Mouse (Mus musculus) left cerebral cortex, adult 2 months (tissue): ENCODE data around the gene Clip1. TPM values are rescaled to one million over a fixed set of nuclear protein-coding genes. Genes with fewer than 3 reads are reported as not detected.
"Not testable (repeated sequence)": the region's sequence is repeated elsewhere in the genome, so short reads cannot be mapped to it uniquely, and the experiment has no call there.

Experiments
- DNase-seq, 2 experiments: peaks; one replicate each; pipeline ENCODE4 v3.0.0; 2021 to 2022; ENCODE audit warnings: low spot score in 2 of 2, mixed read lengths in 1 of 2; ENCODE audit errors: extremely low spot score in 1 of 2
- H3K27ac ChIP-seq: fragments of 200-600 bp; 2 replicates; pipeline ENCODE4 v1.8.1; 2022
- H3K4me3 ChIP-seq: fragments of 200-600 bp; 2 replicates; pipeline ENCODE4 v1.8.1; 2022
- CTCF ChIP-seq: fragments of 200-600 bp; IDR thresholded peaks from 2 replicates; pipeline ENCODE4 v1.8.1; 2022; ENCODE audit warnings: antibody characterized with exemption, mild to moderate bottlenecking, moderate library complexity
- intact Hi-C: fragments of 180-260 bp; cut with DNase I; formaldehyde crosslinking; loops from one replicate; pipeline ENCODE4 v1.15.1; 2025
- long read RNA-seq, 2 experiments: library from polyadenylated mRNA; stranded (forward); transcript quantifications; one replicate each; pipeline ENCODE4 v2.0.0; 2021; ENCODE audit warnings: borderline mapping rate in 2 of 2
- total RNA-seq, 2 experiments: library from RNA; stranded (reverse); gene quantifications; 2 replicates each; pipeline ENCODE4 v1.2.3; 2021

Gene Clip1
- total RNA-seq: 100 to 1,000 TPM; 139 TPM
- long read RNA-seq, experiment 1, full-length matches to known transcripts: 6 of 25 reads
- long read RNA-seq, experiment 1, partial matches to known transcripts: 3 of 25 reads
- long read RNA-seq, experiment 1, other reads (novel, unspliced or antisense): 16 of 25 reads
- long read RNA-seq, experiment 2, full-length matches to known transcripts: 6 of 24 reads
- long read RNA-seq, experiment 2, partial matches to known transcripts: 1 of 24 reads
- long read RNA-seq, experiment 2, other reads (novel, unspliced or antisense): 17 of 24 reads

DNA sequence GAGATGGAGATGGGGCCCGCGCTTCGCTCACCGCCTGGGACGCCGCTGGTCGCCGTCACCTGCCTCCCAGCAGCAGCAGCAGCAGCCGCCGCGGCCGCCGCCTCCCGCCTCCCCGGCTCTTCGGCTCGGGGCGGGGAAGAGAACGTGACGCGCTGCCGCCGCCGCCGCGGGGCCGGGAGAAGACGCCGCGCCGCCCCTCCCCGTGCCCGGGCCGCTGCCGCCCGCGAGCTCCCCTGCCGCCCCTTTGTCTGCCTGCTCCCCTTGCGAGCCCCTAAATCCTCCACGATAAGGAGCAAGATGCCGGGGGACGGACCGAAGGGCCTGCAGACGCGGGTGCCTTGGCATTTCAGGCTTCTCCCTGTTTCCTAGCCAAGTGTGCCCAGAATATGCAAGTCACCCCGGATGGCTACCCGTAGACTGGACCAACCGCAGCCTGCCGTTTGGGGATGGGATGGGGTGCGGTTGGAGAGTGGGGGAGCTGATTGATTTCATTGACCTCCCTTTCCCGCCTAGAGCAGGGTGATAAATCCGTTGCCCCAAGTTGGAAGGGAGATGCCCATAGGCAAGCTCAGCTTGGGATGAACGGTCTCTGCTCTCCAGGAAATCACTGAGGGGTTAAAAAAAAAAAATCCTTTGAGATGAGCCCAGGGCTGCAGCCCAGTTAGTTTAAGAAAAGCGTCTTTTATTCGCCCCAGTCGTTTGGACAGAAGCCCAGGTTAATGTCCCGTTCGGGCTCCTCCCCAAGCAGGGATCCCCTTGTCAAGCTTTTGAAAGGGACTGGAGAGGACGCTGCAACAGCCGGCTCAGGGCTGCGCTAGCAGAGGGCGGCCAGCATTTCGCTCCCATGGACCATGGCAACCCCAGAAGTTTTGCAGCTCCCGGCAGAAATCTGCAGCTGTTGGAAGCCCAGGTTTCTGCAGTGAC, at the start of gene Clip1:
Gene Clip1, minus strand, starts transcription at position 398 of the 924 bp plus-strand sequence.
- intact Hi-C loops: no loop called here
- TF ChIP-seq CTCF: no peak; the same call in 1 of the 2 replicates
- DNase-seq: peak; percentile 75 to 83

DNA sequence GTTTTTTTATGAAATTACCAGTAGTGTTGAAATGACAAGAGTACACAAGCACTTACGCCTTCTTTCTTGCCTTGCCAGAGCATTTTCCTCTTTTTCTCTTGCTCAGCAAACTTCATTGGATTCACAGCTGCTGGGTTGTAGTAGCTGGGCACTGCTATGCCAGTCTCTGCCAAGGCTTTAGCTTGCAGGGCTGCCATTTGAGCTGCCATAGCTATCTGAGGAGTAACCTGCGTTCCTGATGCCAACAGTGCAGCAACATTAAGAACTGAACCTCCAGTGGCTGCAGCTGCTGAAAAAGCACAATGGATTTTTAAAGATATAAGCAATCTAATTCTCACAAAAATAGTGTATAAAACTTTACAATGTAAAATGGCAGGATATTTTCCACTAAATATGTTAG, 46.6 kb upstream of the Clip1 start:
- TF ChIP-seq CTCF: no peak
- DNase-seq: no peak
- Histone ChIP-seq H3K4me3 (no peak overlapping the region), H3K27ac (no peak overlapping the region)
- intact Hi-C loops: no loop called here

More for the DNA sequence above, at the start of gene Clip1:
- peak within 1 kb of the TSS; percentile 92 for H3K4me3 ChIP-seq
- peak within 1 kb of the TSS; percentile 99 for H3K27ac ChIP-seq

DNA sequence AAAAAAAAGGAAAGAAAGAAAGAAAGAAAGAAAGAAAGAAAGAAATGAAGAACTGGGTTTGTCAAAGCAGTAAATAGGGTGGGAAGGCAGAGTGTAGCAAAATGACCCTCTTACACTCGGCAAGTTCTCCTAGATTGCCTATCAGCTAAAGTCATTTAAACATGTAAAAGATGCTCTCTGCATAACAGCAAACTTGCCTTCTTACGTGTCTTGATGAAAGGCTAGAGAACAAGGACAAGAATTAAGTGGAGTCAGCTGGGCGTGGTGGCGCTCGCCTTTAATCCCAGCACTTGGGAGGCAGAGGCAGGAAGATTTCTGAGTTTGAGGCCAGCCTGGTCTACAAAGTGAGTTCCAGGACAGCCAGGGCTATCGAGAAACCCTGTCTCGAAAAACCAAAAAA, 39.4 kb upstream of the Clip1 start:
- H3K4me3 ChIP-seq, intact Hi-C loops, H3K27ac ChIP-seq, DNase-seq: not testable (repeated sequence)

DNA sequence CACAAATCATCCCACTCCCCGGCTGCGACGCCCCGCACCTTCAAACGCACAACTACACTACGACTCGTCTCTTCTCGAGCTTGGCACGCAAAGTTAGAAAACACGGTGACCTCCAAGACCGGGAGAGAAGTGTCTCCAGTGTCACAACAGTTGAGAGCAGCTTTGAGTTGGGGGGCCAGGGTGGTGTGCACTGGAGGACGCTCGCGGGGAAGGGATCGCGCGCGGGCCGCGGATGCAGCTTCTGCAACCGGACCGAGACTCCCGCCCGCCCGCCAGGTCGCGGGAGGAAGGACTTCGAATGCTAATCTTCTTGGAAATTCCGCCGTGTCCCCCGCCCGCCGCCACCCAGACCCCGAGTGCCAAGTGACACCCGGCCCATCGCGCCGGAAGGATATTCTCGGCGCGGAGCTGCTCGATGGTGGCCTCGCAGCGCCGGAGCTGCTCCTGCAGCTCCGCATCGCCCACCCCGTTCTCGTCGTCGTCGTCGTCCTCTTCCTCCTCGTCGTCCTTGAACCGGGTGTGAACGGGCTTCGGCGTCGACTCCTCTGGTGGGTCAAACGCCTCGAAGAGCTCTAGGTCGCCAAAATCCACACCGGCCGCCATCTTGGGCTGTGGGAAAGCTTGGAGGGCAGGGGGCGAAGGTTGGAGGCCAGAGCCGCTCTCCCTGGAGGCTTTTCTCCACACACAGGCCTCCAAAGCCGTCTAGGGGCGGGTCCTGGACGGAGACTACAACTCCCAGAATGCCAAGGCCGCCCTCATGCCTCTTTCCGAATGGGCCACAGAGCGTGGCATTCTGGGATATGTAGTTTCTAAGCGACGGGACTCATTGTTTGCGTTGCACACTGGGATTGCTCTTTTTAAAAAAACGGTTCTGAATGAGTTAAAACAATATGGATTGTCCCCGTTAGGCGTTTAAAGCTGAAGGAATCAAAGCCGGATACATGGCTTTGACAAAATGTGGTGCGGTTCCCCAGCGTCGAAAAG, 36.2 kb upstream of the Clip1 start, which contains the start of gene Zcchc8:
Gene Zcchc8, minus strand, starts transcription at position 773 of the 984 bp plus-strand sequence.
- DNase-seq: peak; percentile 94 to 95
- Histone ChIP-seq H3K4me3 (peak within 1 kb of the TSS; percentile 55), H3K27ac (peak within 1 kb of the TSS; percentile 90)
- TF ChIP-seq CTCF: no peak
- intact Hi-C loops: loop anchor here (1.0 kb wide), 1 partner anchor 187 kb away; the partner anchor contains the start of gene Denr

DNA sequence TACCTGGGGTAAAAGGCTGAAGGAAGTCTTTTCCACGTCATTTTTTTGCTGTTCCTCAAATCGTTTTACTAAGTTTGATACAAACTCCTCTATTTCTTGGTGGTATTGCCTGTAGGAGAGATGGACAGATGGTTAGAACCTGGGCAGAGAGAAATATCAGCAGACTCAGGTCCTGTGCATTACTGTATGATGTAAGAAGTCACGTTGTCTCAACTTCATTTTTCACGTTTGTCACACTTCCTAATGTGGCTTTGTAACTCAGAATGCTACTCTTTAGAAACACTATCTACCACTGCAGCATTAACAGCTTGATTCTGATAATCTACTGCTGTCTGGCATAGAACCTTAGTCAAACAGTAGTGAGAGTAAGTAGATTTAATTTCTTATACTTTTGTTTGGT, 30.2 kb upstream of the Clip1 start:
- Histone ChIP-seq H3K4me3 (no peak overlapping the region), H3K27ac (no peak overlapping the region)
- no peak for DNase-seq
- TF ChIP-seq CTCF: no peak
- intact Hi-C loops: no loop called here

DNA sequence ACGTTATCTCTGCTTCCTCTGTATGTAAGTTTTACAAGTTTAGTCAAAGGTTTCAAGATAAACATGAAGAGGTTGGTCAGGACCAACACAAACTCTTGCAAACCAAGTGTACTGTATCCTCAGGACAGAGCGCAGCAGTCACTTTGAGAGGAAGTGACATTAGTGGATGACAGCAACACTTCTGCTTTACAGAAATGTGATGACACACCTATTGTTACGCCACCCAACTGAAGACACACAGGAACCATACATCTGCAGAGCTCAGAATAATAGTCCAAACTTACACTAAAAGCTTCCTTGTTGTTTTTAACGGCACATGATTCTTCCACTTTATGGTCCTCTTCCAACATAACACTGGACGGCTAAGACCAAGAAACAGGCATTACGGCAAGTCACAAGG, 29.4 kb upstream of the Clip1 start:
- DNase-seq: no peak
- intact Hi-C loops: no loop called here
- H3K27ac ChIP-seq: no peak overlapping the region
- TF ChIP-seq CTCF: no peak
- H3K4me3 ChIP-seq: no peak overlapping the region

DNA sequence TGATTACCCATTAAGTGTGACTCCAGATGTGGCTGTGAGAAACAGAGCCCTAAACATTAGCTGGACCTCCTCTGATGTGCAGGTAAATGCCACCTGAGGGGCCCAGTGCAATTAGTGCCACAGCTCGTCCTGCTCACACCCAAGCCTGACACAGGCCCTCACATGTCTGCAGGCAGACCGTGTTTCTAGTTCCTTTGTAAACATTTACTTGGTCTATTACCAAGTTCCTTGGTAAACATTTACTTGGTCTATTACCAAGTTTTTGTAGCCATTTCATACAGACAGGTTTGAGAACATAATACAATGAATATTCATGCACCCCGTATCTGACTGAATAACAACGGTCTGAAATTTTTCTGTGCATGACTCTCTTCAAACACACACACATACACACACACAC, 25.2 kb upstream of the Clip1 start:
- intact Hi-C loops: no loop called here
- TF ChIP-seq CTCF: no peak
- no peak overlapping the region for H3K27ac ChIP-seq
- no peak overlapping the region for H3K4me3 ChIP-seq
- DNase-seq: no peak

DNA sequence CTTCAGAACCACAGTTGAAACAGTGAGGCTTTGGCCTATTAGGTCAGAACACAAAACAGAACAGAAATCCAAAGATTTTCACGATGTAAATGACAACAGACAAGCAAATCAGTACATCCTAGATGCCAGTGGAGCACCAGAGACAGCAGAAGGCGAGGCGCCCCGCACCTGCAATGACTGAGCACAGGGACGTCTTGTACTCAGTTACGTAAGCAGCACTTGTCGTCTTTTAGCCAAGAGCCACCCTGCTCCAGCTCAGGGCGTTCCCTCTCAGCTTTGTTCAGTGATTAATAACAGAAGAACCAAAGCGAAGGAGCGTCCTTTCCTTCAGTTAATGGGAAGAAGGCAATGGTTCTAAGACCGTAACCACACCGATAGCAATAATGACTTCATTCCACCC, 24.2 kb upstream of the Clip1 start:
- Histone ChIP-seq H3K4me3 (no peak overlapping the region), H3K27ac (no peak overlapping the region)
- DNase-seq: no peak
- no peak for TF ChIP-seq CTCF
- intact Hi-C loops: no loop called here

DNA sequence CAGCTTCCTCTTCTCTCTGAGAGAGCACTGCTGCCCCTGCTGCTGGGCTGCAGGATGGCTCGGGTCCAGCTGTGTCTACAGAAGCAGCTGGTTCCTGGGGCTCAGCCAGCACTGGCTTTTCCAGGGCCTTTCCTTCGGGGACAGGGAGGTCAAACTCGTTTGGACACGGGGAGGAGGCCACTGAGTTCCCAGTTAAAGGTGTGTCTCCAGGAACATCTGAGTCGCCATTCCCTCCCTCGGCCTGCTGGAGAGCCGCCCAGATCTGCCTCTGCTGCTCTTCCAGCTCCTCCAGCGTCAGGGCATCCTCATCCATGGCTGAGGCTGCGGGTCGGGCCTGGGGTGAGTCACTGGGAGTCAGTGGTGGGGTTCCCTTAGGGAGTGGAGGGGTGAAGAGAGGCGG, 16.2 kb upstream of the Clip1 start:
- DNase-seq: peak; percentile 33
- Histone ChIP-seq H3K4me3 (no peak overlapping the region), H3K27ac (0 out of 2 replicates have a peak overlapping the region, but pooled peaks have one; percentile 15)
- peak; percentile 16 for TF ChIP-seq CTCF
- intact Hi-C loops: no loop called here

DNA sequence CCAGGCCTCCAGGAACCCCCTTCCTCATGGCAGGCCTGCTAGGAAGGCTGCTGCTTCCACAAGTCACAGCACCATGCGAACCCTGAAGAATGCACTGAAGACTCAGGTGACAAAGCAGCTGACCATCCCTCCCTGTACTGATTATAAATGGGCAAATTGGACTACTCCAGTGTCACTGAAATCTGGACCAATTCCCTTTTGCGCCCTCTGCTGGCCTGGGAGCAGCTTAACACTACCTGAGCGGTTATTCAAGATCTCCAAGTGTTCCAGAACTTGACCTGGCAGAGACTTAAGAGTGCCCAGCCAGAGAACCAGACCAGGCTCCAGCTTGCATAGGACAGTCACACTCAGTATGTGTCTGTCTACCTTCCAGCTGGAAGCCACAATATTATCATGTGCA, 14.8 kb upstream of the Clip1 start:
- intact Hi-C loops: loop anchor here (1.0 kb wide), 1 partner anchor 73 kb away; no protein-coding TSS in a partner anchor
- TF ChIP-seq CTCF: peak; percentile 82
- peak; percentile 61 to 67 for DNase-seq
- no peak overlapping the region for H3K4me3 ChIP-seq
- no peak overlapping the region for H3K27ac ChIP-seq

DNA sequence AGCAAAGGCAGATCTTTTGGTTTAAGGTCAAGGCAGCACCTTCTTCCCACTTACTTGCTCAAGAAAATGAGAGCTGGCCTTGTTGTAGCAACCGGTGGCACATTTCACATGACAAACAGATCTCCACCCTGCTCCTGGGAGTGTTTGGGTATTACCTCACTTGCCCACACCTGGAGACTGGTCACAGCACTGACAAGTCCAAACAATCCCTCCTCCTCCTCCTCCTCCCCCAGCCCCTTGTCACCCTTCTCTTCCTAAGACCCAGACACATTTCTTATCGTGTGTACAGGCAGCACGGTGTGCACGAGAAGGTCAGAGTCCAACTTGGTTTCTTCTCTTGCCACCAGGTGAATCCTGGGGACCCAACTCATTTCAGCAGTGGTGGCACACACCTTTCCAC, 12.5 kb upstream of the Clip1 start:
- no peak for DNase-seq
- Histone ChIP-seq H3K27ac (no peak overlapping the region), H3K4me3 (no peak overlapping the region)
- TF ChIP-seq CTCF: no peak
- intact Hi-C loops: no loop called here
